Mouse (Mus musculus) liver, embryonic 14.5 days (tissue): ENCODE results near the gene Thumpd2. TPM values are rescaled to one million over a fixed set of nuclear protein-coding genes. Genes with fewer than 3 reads are reported as not detected.

Experiments
- ATAC-seq: fragments of 200-750 bp; cut with Nextera tagmentation; 2 replicates; pipeline ENCODE4 v1.8.0; 2017; ENCODE audit warnings: moderate number of reproducible peaks, mild to moderate bottlenecking, moderate library complexity; ENCODE audit not compliant: insufficient read depth
- DNase-seq, 3 experiments: peaks; one replicate each; pipeline ENCODE4 v3.0.0-alpha.2; 2012 to 2013; ENCODE audit warnings: low read depth in 3 of 3, low spot score in 3 of 3
- H3K27ac ChIP-seq: fragments of 300-500 bp; sonication (generic); 2 replicates; pipeline ENCODE4 v1.5.1; 2014; ENCODE audit warnings: moderate library complexity, mild to moderate bottlenecking, control low read depth, inconsistent platforms
- H3K27me3 ChIP-seq: fragments of 300-500 bp; sonication (generic); 2 replicates; pipeline ENCODE4 v1.6.1; 2014; ENCODE audit warnings: mild to moderate bottlenecking, low read length, moderate library complexity; ENCODE audit not compliant: control insufficient read depth, insufficient read depth
- H3K36me3 ChIP-seq: fragments of 300-500 bp; sonication (generic); replicated peaks from 2 replicates; pipeline ENCODE4 v1.6.1; 2014; ENCODE audit warnings: low read depth; ENCODE audit not compliant: control insufficient read depth, insufficient read depth
- H3K4me1 ChIP-seq, 2 experiments: fragments of 200-500 bp in 1 of 2; fragments of 300-500 bp in 1 of 2; sonication (generic) in 1 of 2; replicated peaks; 2 replicates each; pipeline ENCODE4 v1.6.1; 2012 to 2014; ENCODE audit warnings: antibody characterized with exemption in 1 of 2, inconsistent platforms in 1 of 2, low read length in 1 of 2; ENCODE audit not compliant: control insufficient read depth in 2 of 2, insufficient read depth in 2 of 2
- H3K4me2 ChIP-seq: fragments of 300-500 bp; sonication (generic); 2 replicates; pipeline ENCODE4 v1.6.1; 2014; ENCODE audit warnings: low read depth, mild to moderate bottlenecking, control low read depth, moderate library complexity
- H3K4me3 ChIP-seq, 2 experiments: fragments of 200-500 bp in 1 of 2; fragments of 300-500 bp in 1 of 2; sonication (generic) in 1 of 2; 2 replicates each; pipeline ENCODE4 v1.5.1; 2012 to 2014; ENCODE audit warnings: low read depth in 2 of 2, low read length in 2 of 2, mild to moderate bottlenecking in 2 of 2, control low read depth in 1 of 2, inconsistent platforms in 1 of 2, moderate library complexity in 1 of 2; ENCODE audit not compliant: insufficient read depth in 1 of 2
- H3K9ac ChIP-seq: fragments of 300-500 bp; sonication (generic); replicated peaks from 2 replicates; pipeline ENCODE4 v1.6.1; 2014; ENCODE audit warnings: mild to moderate bottlenecking, control low read depth, moderate library complexity
- H3K9me3 ChIP-seq: fragments of 300-500 bp; sonication (generic); 2 replicates; pipeline ENCODE4 v1.6.1; 2016; ENCODE audit warnings: low read length, mixed read lengths; ENCODE audit not compliant: control insufficient read depth
- CTCF ChIP-seq: IDR thresholded peaks from 2 replicates; pipeline ENCODE4 v1.5.1; 2016; ENCODE audit warnings: antibody characterized with exemption, low read depth, control low read depth
- EP300 ChIP-seq: IDR thresholded peaks from 2 replicates; pipeline ENCODE4 v1.6.1; 2016; ENCODE audit warnings: antibody characterized with exemption, low read depth
- WGBS: fragments of 180-500 bp; shearing (Covaris S2); extraction: QIAGEN DNeasy Blood & Tissue Kit; methylation state at CpG from one replicate; pipeline ENCODE4 v1.1.7; 2014; ENCODE audit not compliant: insufficient replicate concordance; 5-methylcytosine and 5-hydroxymethylcytosine counted together
- polyA plus RNA-seq, 2 experiments: library from polyadenylated mRNA; depleted of rRNA in 1 of 2; stranded (reverse) in 1 of 2; unstranded in 1 of 2; fragments of >200 nt; fragmentation: Nextera tagmentation in 1 of 2; extraction: Ambion mirVana in 1 of 2; gene quantifications; 2 replicates each; pipeline versions ENCODE4 v1.2.1 to v1.2.3; 2012 to 2014

The Thumpd2 gene
- polyA plus RNA-seq, 2 experiments, result 3.0 to 6.0 TPM

- H3K4me3 ChIP-seq, result no peak overlapping the region
- no peaks in the 10 kb centered on the region for H3K36me3 ChIP-seq
- no peak for DNase-seq
- no peaks in the 10 kb centered on the region for H3K4me1 ChIP-seq
- no peak overlapping the region for H3K4me2 ChIP-seq
- no peak overlapping the region for H3K9ac ChIP-seq
- no peak overlapping the region for H3K27ac ChIP-seq
- 67% methylated on average over 8 of the region's 8 CpGs for WGBS
- H3K27me3 ChIP-seq, result no peaks in the 10 kb centered on the region
- H3K9me3 ChIP-seq, result no peaks in the 10 kb centered on the region
- ATAC-seq, result no peak
- TF ChIP-seq EP300 (no peak), CTCF (no peak)
These were observed 59.6 kb downstream of the Thumpd2 start for GRCm38 (mm10) chr17:81005292-81005691.

GRCm38 (mm10) chr17:81004454-81004853 is 60.4 kb downstream of the Thumpd2 start:
- WGBS, result 69% methylated on average over 11 of the region's 11 CpGs
- TF ChIP-seq CTCF (no peak), EP300 (no peak)
- no peak overlapping the region for H3K27ac ChIP-seq
- H3K36me3 ChIP-seq, result no peaks in the 10 kb centered on the region
- H3K9me3 ChIP-seq, result no peaks in the 10 kb centered on the region
- H3K9ac ChIP-seq, result no peak overlapping the region
- no peak for DNase-seq
- H3K4me2 ChIP-seq, result no peak overlapping the region
- H3K4me3 ChIP-seq, result no peak overlapping the region
- no peaks in the 10 kb centered on the region for H3K4me1 ChIP-seq
- ATAC-seq, result no peak
- no peaks in the 10 kb centered on the region for H3K27me3 ChIP-seq

- Histone ChIP-seq H3K4me2 (no peak overlapping the region), H3K4me1 (no peaks in the 10 kb centered on the region), H3K9me3 (no peaks in the 10 kb centered on the region), H3K4me3 (no peak overlapping the region), H3K27ac (no peak overlapping the region), H3K9ac (no peak overlapping the region), H3K27me3 (no peaks in the 10 kb centered on the region), H3K36me3 (no peaks in the 10 kb centered on the region)
- ATAC-seq, result no peak
- TF ChIP-seq CTCF (no peak), EP300 (no peak)
- no peak for DNase-seq
- WGBS, result 62% methylated on average over 5 of the region's 5 CpGs
These were observed 62.8 kb downstream of the Thumpd2 start for GRCm38 (mm10) chr17:81002130-81002529.

- H3K4me1 ChIP-seq, result no peaks in the 10 kb centered on the region
- H3K4me2 ChIP-seq, result no peak overlapping the region
- no peak overlapping the region for H3K9ac ChIP-seq
- no peaks in the 10 kb centered on the region for H3K36me3 ChIP-seq
- WGBS, result 85% methylated on average over 4 of the region's 4 CpGs
- no peaks in the 10 kb centered on the region for H3K9me3 ChIP-seq
- no peak for DNase-seq
- no peak overlapping the region for H3K4me3 ChIP-seq
- H3K27ac ChIP-seq, result no peak overlapping the region
- no peak for ATAC-seq
- no peaks in the 10 kb centered on the region for H3K27me3 ChIP-seq
- TF ChIP-seq EP300 (no peak), CTCF (no peak)
These were observed 63.2 kb downstream of the Thumpd2 start for GRCm38 (mm10) chr17:81001647-81002046.

GRCm38 (mm10) chr17:81001010-81001409 is 63.9 kb downstream of the Thumpd2 start:
- TF ChIP-seq CTCF (no peak), EP300 (no peak)
- WGBS, result 75% methylated on average over 12 of the region's 12 CpGs
- Histone ChIP-seq H3K4me2 (no peak overlapping the region), H3K36me3 (no peaks in the 10 kb centered on the region), H3K9ac (no peak overlapping the region), H3K27me3 (no peaks in the 10 kb centered on the region), H3K9me3 (no peaks in the 10 kb centered on the region), H3K27ac (no peak overlapping the region), H3K4me1 (no peaks in the 10 kb centered on the region), H3K4me3 (no peak overlapping the region)
- ATAC-seq (no peak), DNase-seq (no peak)

- ATAC-seq (no peak), DNase-seq (no peak)
- Histone ChIP-seq H3K9ac (no peak overlapping the region), H3K27me3 (no peaks in the 10 kb centered on the region), H3K36me3 (no peaks in the 10 kb centered on the region), H3K4me1 (no peaks in the 10 kb centered on the region), H3K27ac (no peak overlapping the region), H3K9me3 (no peaks in the 10 kb centered on the region), H3K4me2 (no peak overlapping the region), H3K4me3 (no peak overlapping the region)
- 65% methylated on average over 6 of the region's 6 CpGs for WGBS
- TF ChIP-seq EP300 (no peak), CTCF (no peak)
These were observed 65.9 kb downstream of the Thumpd2 start for GRCm38 (mm10) chr17:80998958-80999357.
